Mouse (Mus musculus) liver, embryonic 14.5 days (tissue): Measurements from ENCODE around the gene Mex3d. TPM values are rescaled to one million over a fixed set of nuclear protein-coding genes. Genes with fewer than 3 reads are reported as not detected.

Experiments
- ATAC-seq: fragments of 200-750 bp; cut with Nextera tagmentation; 2 replicates; pipeline ENCODE4 v1.8.0; 2017; ENCODE audit warnings: moderate number of reproducible peaks, mild to moderate bottlenecking, moderate library complexity; ENCODE audit not compliant: insufficient read depth
- DNase-seq, 3 experiments: peaks; one replicate each; pipeline ENCODE4 v3.0.0-alpha.2; 2012 to 2013; ENCODE audit warnings: low read depth in 3 of 3, low spot score in 3 of 3
- H3K27ac ChIP-seq: fragments of 300-500 bp; sonication (generic); 2 replicates; pipeline ENCODE4 v1.5.1; 2014; ENCODE audit warnings: moderate library complexity, mild to moderate bottlenecking, control low read depth, inconsistent platforms
- H3K27me3 ChIP-seq: fragments of 300-500 bp; sonication (generic); 2 replicates; pipeline ENCODE4 v1.6.1; 2014; ENCODE audit warnings: mild to moderate bottlenecking, low read length, moderate library complexity; ENCODE audit not compliant: control insufficient read depth, insufficient read depth
- H3K36me3 ChIP-seq: fragments of 300-500 bp; sonication (generic); replicated peaks from 2 replicates; pipeline ENCODE4 v1.6.1; 2014; ENCODE audit warnings: low read depth; ENCODE audit not compliant: control insufficient read depth, insufficient read depth
- H3K4me1 ChIP-seq, 2 experiments: fragments of 200-500 bp in 1 of 2; fragments of 300-500 bp in 1 of 2; sonication (generic) in 1 of 2; replicated peaks; 2 replicates each; pipeline ENCODE4 v1.6.1; 2012 to 2014; ENCODE audit warnings: antibody characterized with exemption in 1 of 2, inconsistent platforms in 1 of 2, low read length in 1 of 2; ENCODE audit not compliant: control insufficient read depth in 2 of 2, insufficient read depth in 2 of 2
- H3K4me2 ChIP-seq: fragments of 300-500 bp; sonication (generic); 2 replicates; pipeline ENCODE4 v1.6.1; 2014; ENCODE audit warnings: low read depth, mild to moderate bottlenecking, control low read depth, moderate library complexity
- H3K4me3 ChIP-seq, 2 experiments: fragments of 200-500 bp in 1 of 2; fragments of 300-500 bp in 1 of 2; sonication (generic) in 1 of 2; 2 replicates each; pipeline ENCODE4 v1.5.1; 2012 to 2014; ENCODE audit warnings: low read depth in 2 of 2, low read length in 2 of 2, mild to moderate bottlenecking in 2 of 2, control low read depth in 1 of 2, inconsistent platforms in 1 of 2, moderate library complexity in 1 of 2; ENCODE audit not compliant: insufficient read depth in 1 of 2
- H3K9ac ChIP-seq: fragments of 300-500 bp; sonication (generic); replicated peaks from 2 replicates; pipeline ENCODE4 v1.6.1; 2014; ENCODE audit warnings: mild to moderate bottlenecking, control low read depth, moderate library complexity
- H3K9me3 ChIP-seq: fragments of 300-500 bp; sonication (generic); 2 replicates; pipeline ENCODE4 v1.6.1; 2016; ENCODE audit warnings: low read length, mixed read lengths; ENCODE audit not compliant: control insufficient read depth
- CTCF ChIP-seq: IDR thresholded peaks from 2 replicates; pipeline ENCODE4 v1.5.1; 2016; ENCODE audit warnings: antibody characterized with exemption, low read depth, control low read depth
- EP300 ChIP-seq: IDR thresholded peaks from 2 replicates; pipeline ENCODE4 v1.6.1; 2016; ENCODE audit warnings: antibody characterized with exemption, low read depth
- WGBS: fragments of 180-500 bp; shearing (Covaris S2); extraction: QIAGEN DNeasy Blood & Tissue Kit; methylation state at CpG from one replicate; pipeline ENCODE4 v1.1.7; 2014; ENCODE audit not compliant: insufficient replicate concordance; 5-methylcytosine and 5-hydroxymethylcytosine counted together
- polyA plus RNA-seq, 2 experiments: library from polyadenylated mRNA; depleted of rRNA in 1 of 2; stranded (reverse) in 1 of 2; unstranded in 1 of 2; fragments of >200 nt; fragmentation: Nextera tagmentation in 1 of 2; extraction: Ambion mirVana in 1 of 2; gene quantifications; 2 replicates each; pipeline versions ENCODE4 v1.2.1 to v1.2.3; 2012 to 2014

The Mex3d gene
- polyA plus RNA-seq (2012; rRNA removed) (3.2 and 3.3 TPM in 2 replicates), polyA plus RNA-seq (2014; fragmentation: Nextera tagmentation; extraction: Ambion mirVana) (0.55 and 1.1 TPM in 2 replicates)

DNA sequence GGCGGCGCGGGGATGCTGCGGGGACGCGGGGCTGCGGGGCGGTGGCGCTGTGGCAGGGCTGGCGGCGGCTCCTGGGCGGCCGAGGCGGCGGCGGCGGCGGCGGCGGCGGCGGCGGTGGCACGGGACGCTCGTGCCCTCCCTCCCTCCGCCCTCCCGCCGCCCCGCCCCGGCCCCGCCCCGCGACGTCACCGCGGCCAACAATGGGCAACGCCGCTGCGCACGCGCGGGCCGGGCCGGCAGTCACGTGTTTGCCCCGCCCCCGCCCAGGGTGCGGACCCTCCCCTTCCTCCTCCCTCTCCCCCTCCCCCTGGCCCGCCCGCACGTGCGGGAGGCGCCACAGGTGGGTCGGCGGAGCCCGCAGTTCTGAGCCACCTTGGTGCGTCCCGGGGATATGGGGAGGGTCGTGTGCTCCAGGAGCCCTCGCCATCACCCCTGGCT lies at the start of gene Mex3d:
Mex3d (minus strand) TSS at position 138 of the 438 bp plus-strand sequence.
- Histone ChIP-seq H3K4me3 (peak within 1 kb of the TSS; percentile 42 to 72), H3K4me1 (peaks cover 34 to 35% of the 10 kb centered on the region in 2 experiments), H3K27ac (peak within 1 kb of the TSS; percentile 4), H3K9ac (peak within 1 kb of the TSS; percentile 76), H3K27me3 (no peaks in the 10 kb centered on the region; the same call in 1 of the 2 replicates), H3K36me3 (peaks cover 9% of the 10 kb centered on the region), H3K4me2 (peak within 1 kb of the TSS; percentile 98), H3K9me3 (no peaks in the 10 kb centered on the region)
- peak; percentile 47; the same call in 1 of the 2 replicates for ATAC-seq
- WGBS: 0% methylated on average over 29 of the region's 61 CpGs
- TF ChIP-seq EP300: no peak
- no peak for TF ChIP-seq CTCF
- DNase-seq: peak in 2 of 3 experiments; percentile 56 to 62

DNA sequence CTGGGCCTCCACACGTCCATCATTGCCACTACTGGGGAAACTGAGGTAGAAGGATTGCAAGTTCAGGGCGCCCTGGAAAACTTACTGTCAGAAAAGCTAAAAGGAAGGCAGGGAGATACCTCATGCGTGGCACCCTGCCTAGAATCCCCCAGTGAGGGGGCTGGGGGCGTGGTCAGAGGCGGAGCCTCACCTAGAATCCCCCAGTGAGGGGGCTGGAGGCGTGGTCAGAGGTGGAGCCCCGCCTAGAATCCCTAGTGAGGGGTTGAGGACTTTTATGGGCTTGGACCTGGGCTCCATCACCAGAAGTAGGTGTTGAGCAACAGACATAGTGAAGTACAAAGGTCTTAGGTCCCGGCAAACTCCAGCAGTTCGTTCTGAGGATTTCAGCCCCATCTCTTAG lies 48.8 kb upstream of the Mex3d start:
- WGBS: 18% methylated on average over 9 of the region's 9 CpGs
- H3K4me3 ChIP-seq: no peak overlapping the region
- no peak for DNase-seq
- no peak for TF ChIP-seq EP300
- no peak for TF ChIP-seq CTCF
- H3K4me2 ChIP-seq: peak overlapping the region; percentile 41
- peak overlapping the region; percentile 54 for H3K9ac ChIP-seq
- no peaks in the 10 kb centered on the region for H3K9me3 ChIP-seq
- no peak for ATAC-seq
- H3K36me3 ChIP-seq: no peaks in the 10 kb centered on the region
- H3K4me1 ChIP-seq: peaks cover 34 to 35% of the 10 kb centered on the region in 2 experiments
- peak overlapping the region; percentile 94 for H3K27ac ChIP-seq
- H3K27me3 ChIP-seq: no peaks in the 10 kb centered on the region

DNA sequence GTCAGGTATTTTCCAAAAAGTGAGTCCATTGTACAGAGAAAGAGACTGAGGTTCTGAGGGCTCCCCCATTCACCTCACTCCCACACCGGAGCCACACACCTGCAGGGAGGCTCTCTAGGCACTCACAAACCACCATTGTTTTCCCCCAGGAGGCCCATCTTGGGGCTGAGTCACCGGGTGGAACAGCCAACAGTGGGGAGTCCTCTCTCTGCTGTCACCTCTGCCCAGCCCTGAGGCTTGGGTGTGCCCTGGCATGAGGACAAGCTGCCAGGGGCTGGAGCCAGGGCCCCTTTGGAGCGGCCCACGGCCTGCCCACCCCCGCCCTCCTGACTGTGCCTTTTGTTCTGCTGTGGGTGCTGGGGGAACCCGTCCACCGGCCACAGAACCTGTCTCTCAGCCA lies 48.3 kb upstream of the Mex3d start:
- H3K27ac ChIP-seq: peak overlapping the region; percentile 94
- H3K4me1 ChIP-seq: peaks cover 34 to 37% of the 10 kb centered on the region in 2 experiments
- DNase-seq: peak in 2 of 3 experiments; percentile 52 to 66
- H3K9ac ChIP-seq: peak overlapping the region; percentile 54
- TF ChIP-seq EP300: no peak
- no peak for TF ChIP-seq CTCF
- ATAC-seq: peak; percentile 11
- WGBS: 23% methylated on average over 7 of the region's 7 CpGs
- H3K9me3 ChIP-seq: no peaks in the 10 kb centered on the region
- no peak overlapping the region for H3K4me3 ChIP-seq
- peak overlapping the region; percentile 41 for H3K4me2 ChIP-seq
- no peaks in the 10 kb centered on the region for H3K27me3 ChIP-seq
- H3K36me3 ChIP-seq: peaks cover under 1% of the 10 kb centered on the region

DNA sequence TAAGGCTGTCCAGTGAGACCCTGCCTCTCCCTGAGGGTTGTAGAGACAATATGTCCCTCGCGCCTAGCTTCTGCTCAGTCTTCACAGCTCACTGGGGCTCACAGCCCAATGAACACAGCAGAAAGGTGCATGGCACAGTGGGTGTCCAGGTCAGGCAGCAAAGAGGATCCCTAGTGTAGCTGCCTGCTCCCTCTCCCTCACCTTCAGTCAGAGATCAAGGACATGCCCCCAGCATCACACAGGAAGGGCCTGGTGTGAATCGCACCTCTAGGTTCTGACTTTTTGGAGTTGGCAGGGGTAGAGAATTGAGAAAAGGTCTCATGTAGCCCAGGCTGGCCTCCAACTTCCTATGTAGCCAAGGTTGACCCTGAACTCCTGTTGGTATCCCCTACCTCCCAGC lies 47.4 kb upstream of the Mex3d start:
- Histone ChIP-seq H3K27ac (peak overlapping the region; percentile 94), H3K4me2 (peak overlapping the region; percentile 95), H3K4me3 (peak overlapping the region; percentile 15 to 71; a peak in 3 of 4 replicates), H3K9ac (peak overlapping the region; percentile 72), H3K27me3 (no peaks in the 10 kb centered on the region), H3K4me1 (peaks cover 34 to 37% of the 10 kb centered on the region in 2 experiments), H3K36me3 (peaks cover 10% of the 10 kb centered on the region), H3K9me3 (no peaks in the 10 kb centered on the region)
- WGBS: 82% methylated on average over 3 of the region's 3 CpGs
- no peak for TF ChIP-seq EP300
- TF ChIP-seq CTCF: no peak
- DNase-seq (no peak), ATAC-seq (no peak)

DNA sequence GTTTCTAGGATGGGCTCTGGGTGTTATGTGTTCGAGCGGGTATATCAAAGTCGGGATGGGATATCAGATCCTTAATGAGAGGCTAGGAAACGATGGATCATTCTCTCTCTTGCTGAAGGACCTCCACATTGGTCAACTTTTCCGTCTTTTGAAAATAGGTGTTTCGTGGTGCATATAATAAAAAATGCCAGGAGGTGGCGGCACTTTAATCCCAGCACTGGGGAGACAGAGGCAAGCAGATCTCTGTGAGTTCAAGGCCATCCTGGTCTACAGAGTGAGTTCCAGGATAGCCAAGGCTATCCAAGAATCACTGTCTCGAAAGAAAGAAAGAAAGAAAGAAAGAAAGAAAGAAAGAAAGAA lies 46.8 kb upstream of the Mex3d start:
- peak; percentile 4 for ATAC-seq
- DNase-seq: no peak
- H3K36me3 ChIP-seq: peaks cover 16% of the 10 kb centered on the region
- no peaks in the 10 kb centered on the region for H3K27me3 ChIP-seq
- WGBS: 8% methylated on average over 8 of the region's 8 CpGs
- H3K4me3 ChIP-seq: peak overlapping the region; percentile 62 to 71
- H3K27ac ChIP-seq: peak overlapping the region; percentile 94
- H3K4me1 ChIP-seq: peaks cover 34 to 37% of the 10 kb centered on the region in 2 experiments
- peak overlapping the region; percentile 72 for H3K9ac ChIP-seq
- TF ChIP-seq EP300: no peak
- TF ChIP-seq CTCF: peak; percentile 41; the same call in 1 of the 2 replicates
- H3K9me3 ChIP-seq: no peaks in the 10 kb centered on the region
- peak overlapping the region; percentile 95 for H3K4me2 ChIP-seq
